21 mouse cellular contexts compared by ENCODE assay signal in genomic region chr3:60407426-60407825, GRCm38 (mm10).
A peak's percentile ranks its signal among the peaks of the same experiment; 100 is the strongest.
DNase-seq lines count a peak whose midpoint lies in the region; ATAC-seq lines count a peak whose summit lies in the region.
"Had no signal": no experiment of that assay in that cellular context is flagged by ENCODE, and none has a peak within 500 bp of the region (broad histone marks: within the 10 kb centered on the region; RNA-seq: fewer than 3 reads in every experiment).

No protein-coding gene starts in this region.

- ATAC-seq in embryonic facial prominence, embryonic 15.5 days (ENCODE audit: insufficient number of reproducible peaks, low FRiP score, low TSS enrichment, low read depth) = no peak
- ATAC-seq in liver, embryonic 13.5 days (ENCODE audit: low read depth) = no peak
- ATAC-seq: forebrain, embryonic 16.5 days had no signal

- no peak overlapping the region for H3K4me3 ChIP-seq in embryonic facial prominence, embryonic 15.5 days (replicated peaks)
- no peak overlapping the region for H3K4me3 ChIP-seq in embryonic facial prominence, embryonic 10.5 days
- no peak overlapping the region for H3K4me3 ChIP-seq in liver, embryonic 13.5 days (replicated peaks)
- H3K4me3 ChIP-seq: hindbrain, embryonic 12.5 days; neural tube, embryonic 13.5 days had no signal

- H3K27me3 ChIP-seq in embryonic facial prominence, embryonic 15.5 days = no peaks in the 10 kb centered on the region
- H3K27me3 ChIP-seq in embryonic facial prominence, embryonic 10.5 days (replicated peaks; ENCODE audit: low read depth, poor library complexity, severe bottlenecking) = no peaks in the 10 kb centered on the region
- no peaks in the 10 kb centered on the region for H3K27me3 ChIP-seq in liver, embryonic 13.5 days
- H3K27me3 ChIP-seq: hindbrain, embryonic 12.5 days; neural tube, embryonic 13.5 days had no signal

- DNase-seq in embryonic facial prominence, embryonic 10.5 days (ENCODE audit: low spot score) = no peak
- DNase-seq in 416B (ENCODE audit: low read depth) (peak; percentile 69), adipocyte (ENCODE audit: low spot score) (peak; percentile 24)
- no peak for DNase-seq in liver, embryonic 13.5 days
- no peak for DNase-seq in left cerebral cortex, postnatal 14 days (ENCODE audit: low spot score in 2 of 2)
- no peak for DNase-seq in frontal cortex, postnatal 36 days (ENCODE audit: low spot score in 2 of 2)
- no peak for DNase-seq in cerebellum, adult 9-10 months
- DNase-seq: adrenal gland, postnatal 25 days; B cell, adult 2 months; cerebellum, postnatal 10 days; embryo, embryonic 11 days; heart, postnatal 10 days; kidney, adult 9 months; kidney, postnatal 36 days; layer of hippocampus, adult 9-11 months; thymus, postnatal 36 days had no signal

- H3K9ac ChIP-seq in embryonic facial prominence, embryonic 15.5 days = no peak overlapping the region
- H3K9ac ChIP-seq in liver, embryonic 13.5 days = no peak overlapping the region
- H3K9ac ChIP-seq: hindbrain, embryonic 12.5 days; neural tube, embryonic 13.5 days had no signal

- H3K36me3 ChIP-seq in embryonic facial prominence, embryonic 15.5 days = no peaks in the 10 kb centered on the region
- no peaks in the 10 kb centered on the region for H3K36me3 ChIP-seq in embryonic facial prominence, embryonic 10.5 days (replicated peaks)
- H3K36me3 ChIP-seq in liver, embryonic 13.5 days = no peaks in the 10 kb centered on the region
- H3K36me3 ChIP-seq: hindbrain, embryonic 12.5 days; neural tube, embryonic 13.5 days had no signal

- 48% methylated on average over 2 of the region's 2 CpGs for WGBS in embryonic facial prominence, embryonic 15.5 days
- 83% methylated on average over 2 of the region's 2 CpGs for WGBS in embryonic facial prominence, embryonic 10.5 days
- WGBS in liver, embryonic 13.5 days (ENCODE audit: insufficient replicate concordance) = 63% methylated on average over 2 of the region's 2 CpGs

- no peaks in the 10 kb centered on the region for H3K9me3 ChIP-seq in embryonic facial prominence, embryonic 15.5 days (replicated peaks)
- no peaks in the 10 kb centered on the region for H3K9me3 ChIP-seq in embryonic facial prominence, embryonic 10.5 days
- H3K9me3 ChIP-seq in liver, embryonic 13.5 days (replicated peaks) = no peaks in the 10 kb centered on the region
- H3K9me3 ChIP-seq: hindbrain, embryonic 12.5 days; neural tube, embryonic 13.5 days had no signal

- intact Hi-C loops in left cerebral cortex, postnatal 14 days (cut with DNase I) = no loop called here

- peaks cover 3% of the 10 kb centered on the region; the same call in 1 of the 2 replicates for H3K4me1 ChIP-seq in embryonic facial prominence, embryonic 15.5 days
- H3K4me1 ChIP-seq in embryonic facial prominence, embryonic 10.5 days = no peaks in the 10 kb centered on the region
- H3K4me1 ChIP-seq in liver, embryonic 13.5 days (replicated peaks) = peaks cover 13% of the 10 kb centered on the region
- H3K4me1 ChIP-seq: hindbrain, embryonic 12.5 days; neural tube, embryonic 13.5 days had no signal

- no peak overlapping the region for H3K4me2 ChIP-seq in embryonic facial prominence, embryonic 15.5 days (replicated peaks)
- no peak overlapping the region for H3K4me2 ChIP-seq in liver, embryonic 13.5 days
- H3K4me2 ChIP-seq: hindbrain, embryonic 12.5 days; midbrain, embryonic 11.5 days; neural tube, embryonic 13.5 days had no signal

- H3K27ac ChIP-seq in embryonic facial prominence, embryonic 15.5 days (replicated peaks) = 0 out of 2 replicates have a peak overlapping the region, but pooled peaks have one; percentile 39
- H3K27ac ChIP-seq in embryonic facial prominence, embryonic 10.5 days (replicated peaks) = no peak overlapping the region
- peak overlapping the region; percentile 40 for H3K27ac ChIP-seq in liver, embryonic 13.5 days
- H3K27ac ChIP-seq: hindbrain, embryonic 12.5 days; neural tube, embryonic 13.5 days had no signal

Comparison
In these comparisons a context has a peak if more than half of its experiments do, and no peak if none do; other contexts are left out.
1. DNase-seq: peak in 416B (single experiment) and adipocyte (single experiment); none in embryonic facial prominence, embryonic 10.5 days (single experiment), liver, embryonic 13.5 days (single experiment), left cerebral cortex, postnatal 14 days (0 of 2), frontal cortex, postnatal 36 days (0 of 2) and cerebellum, adult 9-10 months (single experiment).